Mouse (Mus musculus): Measurements from ENCODE around the gene Slc35c2.

GRCm38 (mm10) chr2:165323484-165323883 is 35.8 kb upstream of the Slc35c2 start:
- TF ChIP-seq POLR2A (IDR thresholded peaks at IDR 0.05; ENCODE audit: low read depth, low read length) (no peak), CTCF (conservative IDR thresholded peaks at IDR 0.05; ENCODE audit: insufficient read depth, insufficient read length, low read depth, low read length) (no peak)
